Mouse (Mus musculus) embryo, embryonic 10 days (tissue): ENCODE results near the gene Prex1.

Source experiments
- DNase-seq: peaks from one replicate; pipeline ENCODE4 v3.0.0-alpha.2; 2015; ENCODE audit warnings: low spot score

Prex1 gene

GRCm38 (mm10) chr2:166632571-166633361, 80.9 kb downstream of the Prex1 start:
- no peak for DNase-seq

GRCm38 (mm10) chr2:166631621-166632171, 81.9 kb downstream of the Prex1 start:
- no peak for DNase-seq

- no peak for DNase-seq
These were observed 82.4 kb downstream of the Prex1 start for GRCm38 (mm10) chr2:166631189-166631588.

GRCm38 (mm10) chr2:166629941-166630674, 83.5 kb downstream of the Prex1 start:
- DNase-seq: no peak

DNA sequence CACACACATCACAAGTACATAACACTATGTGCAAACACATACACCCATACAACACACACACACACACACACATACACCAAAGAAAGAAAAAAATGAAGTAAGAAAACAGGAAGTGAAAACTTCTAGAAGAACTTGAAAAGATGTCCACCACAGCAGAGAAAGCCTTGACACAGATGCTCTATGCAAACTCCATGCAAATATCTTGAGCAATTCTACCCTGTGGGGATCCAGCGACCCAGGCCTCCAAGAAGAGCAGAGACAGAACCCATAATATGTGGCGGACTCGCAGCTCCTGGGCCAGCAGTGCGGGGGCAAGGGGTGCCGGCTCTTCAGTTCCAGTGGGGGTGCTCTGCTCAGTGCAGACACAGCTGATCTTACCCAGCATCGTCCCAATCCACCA, 86.1 kb downstream of the Prex1 start:
- DNase-seq: no peak

GRCm38 (mm10) chr2:166625219-166625618, 88.4 kb downstream of the Prex1 start:
- DNase-seq: no peak

DNA sequence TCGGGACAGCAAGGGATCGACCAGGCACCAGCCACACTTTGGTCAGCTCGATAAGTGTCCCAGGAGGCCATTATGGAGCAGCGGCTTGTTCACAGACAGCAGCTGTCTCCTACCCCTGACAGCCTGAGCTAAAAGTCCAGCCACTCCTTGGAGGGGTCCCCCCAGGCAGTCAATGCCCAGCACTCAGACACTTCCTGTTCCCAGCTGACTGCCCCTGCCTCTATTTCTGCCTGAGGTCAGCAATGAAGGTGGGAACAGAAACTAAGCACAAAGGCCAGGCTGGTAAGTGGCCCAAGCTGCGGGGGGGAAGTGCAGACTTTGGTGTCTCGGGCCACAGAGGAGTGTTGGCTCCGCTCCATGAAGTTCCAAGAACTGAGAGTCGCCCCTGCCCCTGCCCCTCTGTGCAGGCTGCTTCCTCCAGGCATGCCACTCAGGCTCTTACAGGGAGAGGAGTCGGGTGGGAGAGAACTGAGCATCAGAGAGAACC, 90.5 kb downstream of the Prex1 start:
- DNase-seq: no peak

- no peak for DNase-seq
These were observed 91.0 kb downstream of the Prex1 start for GRCm38 (mm10) chr2:166622590-166622989.

DNA sequence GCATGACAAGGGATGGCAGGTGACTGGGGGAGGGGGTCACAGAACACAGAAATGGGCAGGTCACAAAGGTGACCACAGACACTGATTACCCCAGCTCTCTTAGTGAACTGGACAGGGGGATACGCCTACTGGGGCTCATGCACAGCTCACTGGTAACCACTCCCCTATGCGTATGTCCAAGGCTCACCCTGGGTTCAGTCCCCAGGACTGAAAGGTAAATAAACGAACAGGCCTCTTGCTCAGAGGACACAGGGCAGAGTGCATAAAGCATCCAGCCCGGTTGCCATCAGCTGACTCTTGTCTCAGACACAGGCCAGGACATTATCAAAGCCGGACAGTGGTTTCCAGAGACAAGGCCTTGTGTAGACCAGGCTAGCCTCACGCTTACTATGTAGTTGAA, 91.6 kb downstream of the Prex1 start:
- DNase-seq: no peak

GRCm38 (mm10) chr2:166620529-166621466, 92.8 kb downstream of the Prex1 start:
- no peak for DNase-seq

DNA sequence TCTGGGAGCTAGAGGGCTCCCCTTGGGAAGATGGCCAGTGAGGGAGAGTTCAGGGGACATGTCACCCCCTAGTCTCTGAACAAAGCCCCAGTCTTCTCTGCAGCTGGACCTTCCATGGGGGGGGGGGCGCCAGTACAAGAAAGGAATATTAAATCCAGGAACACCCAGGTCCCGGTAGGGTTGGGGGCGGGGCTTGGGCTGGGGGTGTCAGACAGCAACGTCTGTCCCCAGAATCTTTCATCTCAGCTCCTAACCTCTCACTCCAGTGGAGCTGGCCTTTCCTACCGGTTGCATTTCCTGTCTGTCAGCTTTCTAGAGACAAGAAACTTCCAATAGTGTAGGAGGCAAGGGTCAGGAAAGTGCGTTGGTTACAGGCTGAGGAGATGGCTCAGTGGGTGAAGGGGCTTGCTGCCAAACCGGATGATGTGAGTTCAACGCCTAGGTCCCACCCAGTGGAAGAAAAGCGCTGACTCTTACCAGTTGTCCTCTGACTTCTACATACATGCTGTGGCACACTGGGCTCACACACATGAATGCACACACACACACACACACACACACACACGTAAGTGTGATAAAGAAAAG, 93.6 kb downstream of the Prex1 start:
- no peak for DNase-seq

DNA sequence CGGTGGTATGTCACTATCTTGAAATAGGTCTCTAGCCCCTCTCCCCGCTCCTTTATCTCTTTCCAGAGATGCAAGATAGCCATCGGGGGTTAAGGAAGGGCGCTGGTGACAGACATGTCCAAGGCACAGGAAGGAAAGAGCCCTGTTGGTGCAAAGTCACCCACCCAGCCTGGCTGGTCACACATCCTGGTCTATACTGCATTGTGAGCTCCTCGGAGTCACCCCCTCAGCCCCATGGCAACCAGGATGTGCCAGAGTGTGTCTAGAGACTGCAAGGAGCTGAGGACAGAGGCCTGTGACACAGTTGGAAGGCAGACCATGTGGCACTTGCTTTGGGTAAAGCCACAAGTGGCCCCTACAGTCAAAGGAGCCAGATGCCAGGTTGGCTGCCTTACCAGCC, 94.4 kb downstream of the Prex1 start:
- no peak for DNase-seq

GRCm38 (mm10) chr2:166617706-166618105, 95.9 kb downstream of the Prex1 start:
- DNase-seq: no peak

GRCm38 (mm10) chr2:166615338-166616075, 98.1 kb downstream of the Prex1 start:
- no peak for DNase-seq

GRCm38 (mm10) chr2:166610271-166610670, 103.4 kb downstream of the Prex1 start:
- no peak for DNase-seq

DNA sequence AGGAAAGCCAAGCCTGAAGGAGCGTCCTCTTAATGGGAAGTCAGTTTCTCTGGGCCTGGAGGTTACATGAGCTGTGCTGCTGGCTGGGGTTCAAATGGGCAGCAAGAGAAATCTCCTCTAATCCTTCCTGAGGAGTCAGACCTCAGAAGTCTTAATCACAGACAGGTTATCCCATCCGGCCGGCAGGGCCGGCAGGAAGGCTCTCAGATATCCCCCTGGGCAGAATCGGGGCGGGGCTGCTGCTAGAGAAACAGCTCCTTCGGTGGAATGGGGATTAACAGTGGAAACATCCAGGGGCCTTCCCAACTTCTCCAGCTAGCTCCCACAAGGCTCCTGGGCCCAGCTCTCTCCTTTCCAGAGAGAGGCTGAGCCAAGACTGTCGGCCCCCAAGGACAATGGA, 105.1 kb downstream of the Prex1 start:
- no peak for DNase-seq

GRCm38 (mm10) chr2:166606481-166607245, 107.0 kb downstream of the Prex1 start:
- no peak for DNase-seq

GRCm38 (mm10) chr2:166606053-166606452, 107.6 kb downstream of the Prex1 start:
- DNase-seq: peak; percentile 43

DNA sequence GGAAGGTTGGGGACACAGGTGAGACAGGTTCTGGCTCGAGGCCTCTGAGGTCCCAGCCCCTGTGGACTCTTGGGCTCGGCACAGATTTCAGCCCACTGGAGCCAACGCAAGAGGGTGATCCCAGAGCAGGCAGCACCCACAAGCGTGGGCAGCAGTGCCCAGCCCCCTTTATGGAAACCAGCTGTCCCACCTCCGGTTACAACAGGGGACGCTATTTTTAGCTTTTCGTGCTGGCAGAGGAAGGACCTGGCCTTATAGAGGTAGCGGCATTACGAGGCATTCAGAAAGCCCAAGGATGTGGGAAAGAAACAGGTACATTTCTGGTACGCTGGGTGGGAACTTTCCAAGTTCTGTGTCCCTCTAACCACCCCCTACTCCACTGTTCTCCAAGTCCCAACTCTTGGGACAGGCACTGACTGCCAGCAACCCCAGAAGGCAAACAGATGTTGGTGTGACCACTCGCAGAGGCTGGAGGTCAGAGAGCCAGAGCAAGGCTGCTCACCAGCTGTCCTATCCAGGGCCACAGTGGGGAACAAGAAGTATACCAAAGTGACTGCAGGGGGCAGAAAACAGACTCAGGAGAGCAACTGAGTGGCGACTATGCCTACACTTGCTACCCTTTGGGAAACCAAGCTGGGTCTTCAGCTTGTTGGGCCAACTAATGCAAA, 108.3 kb downstream of the Prex1 start:
- peak; percentile 77 for DNase-seq
